Mouse (Mus musculus): ENCODE results near the gene Inka1. TPM values are rescaled to one million over a fixed set of nuclear protein-coding genes. Genes with fewer than 3 reads are reported as not detected.

The Inka1 gene
- polyA plus RNA-seq, 1 experiment from 2014 or later: 189 TPM

GRCm38 (mm10) chr9:108001922-108002770, 16.5 kb upstream of the Inka1 start, which contains the start of gene Ip6k1:
Gene Ip6k1 (plus strand): TSS chr9:108002501.
- DNase-seq (ENCODE audit: low spot score): peak; percentile 99
- peak within 1 kb of the TSS; percentile 97 for H3K27ac ChIP-seq
- no peaks in the 10 kb centered on the region for H3K9me3 ChIP-seq (replicated peaks)
- H3K4me3 ChIP-seq: peak within 1 kb of the TSS; percentile 99
- H3K27me3 ChIP-seq (ENCODE audit: low read depth, poor library complexity, severe bottlenecking): no peaks in the 10 kb centered on the region
- peaks cover 24% of the 10 kb centered on the region for H3K4me1 ChIP-seq
- H3K36me3 ChIP-seq: peaks cover 10% of the 10 kb centered on the region
- WGBS: under 1% methylated on average over 51 of the region's 51 CpGs

GRCm38 (mm10) chr9:107996049-107996448, 10.4 kb upstream of the Inka1 start, which contains the start of gene Gm20662:
Gene Gm20662 (plus strand): TSS chr9:107996349.
- no peak for DNase-seq (ENCODE audit: low spot score)
- no peaks in the 10 kb centered on the region for H3K9me3 ChIP-seq (replicated peaks)
- WGBS: 93% methylated on average over 5 of the region's 5 CpGs
- H3K27me3 ChIP-seq (ENCODE audit: low read depth, poor library complexity, severe bottlenecking): no peaks in the 10 kb centered on the region
- H3K36me3 ChIP-seq: no peaks in the 10 kb centered on the region
- H3K4me3 ChIP-seq: no peak within 1 kb of the TSS
- H3K4me1 ChIP-seq: 0 out of 2 replicates have a peak, but pooled peaks cover 3% of the 10 kb centered on the region
- H3K27ac ChIP-seq: no peak within 1 kb of the TSS

GRCm38 (mm10) chr9:107995513-107995912, 9.8 kb upstream of the Inka1 start:
- H3K4me1 ChIP-seq: 0 out of 2 replicates have a peak, but pooled peaks cover 3% of the 10 kb centered on the region
- H3K4me3 ChIP-seq: no peak overlapping the region
- 95% methylated on average over 21 of the region's 21 CpGs for WGBS
- no peaks in the 10 kb centered on the region for H3K36me3 ChIP-seq
- no peaks in the 10 kb centered on the region for H3K9me3 ChIP-seq (replicated peaks)
- DNase-seq (ENCODE audit: low spot score): no peak
- no peaks in the 10 kb centered on the region for H3K27me3 ChIP-seq (ENCODE audit: low read depth, poor library complexity, severe bottlenecking)
- H3K27ac ChIP-seq: no peak overlapping the region

- H3K36me3 ChIP-seq: no peaks in the 10 kb centered on the region
- no peak overlapping the region for H3K4me3 ChIP-seq
- H3K27ac ChIP-seq: no peak overlapping the region
- no peaks in the 10 kb centered on the region for H3K27me3 ChIP-seq (ENCODE audit: low read depth, poor library complexity, severe bottlenecking)
- no peak for DNase-seq (ENCODE audit: low spot score)
- H3K4me1 ChIP-seq: 0 out of 2 replicates have a peak, but pooled peaks cover 3% of the 10 kb centered on the region
- H3K9me3 ChIP-seq (replicated peaks): no peaks in the 10 kb centered on the region
- WGBS: 57% methylated on average over 2 of the region's 2 CpGs
Observed at GRCm38 (mm10) chr9:107994464-107994863, 8.8 kb upstream of the Inka1 start.

GRCm38 (mm10) chr9:107993013-107993412, 7.3 kb upstream of the Inka1 start:
- no peak overlapping the region for H3K4me3 ChIP-seq
- H3K36me3 ChIP-seq: no peaks in the 10 kb centered on the region
- peaks cover 9% of the 10 kb centered on the region for H3K4me1 ChIP-seq
- no peaks in the 10 kb centered on the region for H3K27me3 ChIP-seq (ENCODE audit: low read depth, poor library complexity, severe bottlenecking)
- 90% methylated on average over 11 of the region's 11 CpGs for WGBS
- H3K9me3 ChIP-seq (replicated peaks): no peaks in the 10 kb centered on the region
- no peak overlapping the region for H3K27ac ChIP-seq
- no peak for DNase-seq (ENCODE audit: low spot score)

GRCm38 (mm10) chr9:107992197-107992596, 6.5 kb upstream of the Inka1 start, which contains the start of gene Cdhr4:
Gene Cdhr4 (plus strand): TSS chr9:107992497.
- Histone ChIP-seq H3K36me3 (no peaks in the 10 kb centered on the region), H3K9me3 (replicated peaks) (no peaks in the 10 kb centered on the region), H3K4me3 (no peak within 1 kb of the TSS), H3K4me1 (peaks cover 11% of the 10 kb centered on the region), H3K27me3 (ENCODE audit: low read depth, poor library complexity, severe bottlenecking) (no peaks in the 10 kb centered on the region), H3K27ac (no peak within 1 kb of the TSS)
- WGBS: 68% methylated on average over 2 of the region's 2 CpGs
- DNase-seq (ENCODE audit: low spot score): no peak

GRCm38 (mm10) chr9:107987950-107988349, 2.3 kb upstream of the Inka1 start:
- Histone ChIP-seq H3K4me1 (peaks cover 43% of the 10 kb centered on the region), H3K9me3 (replicated peaks) (no peaks in the 10 kb centered on the region), H3K36me3 (peaks cover 20% of the 10 kb centered on the region), H3K4me3 (no peak overlapping the region), H3K27me3 (ENCODE audit: low read depth, poor library complexity, severe bottlenecking) (no peaks in the 10 kb centered on the region), H3K27ac (peak overlapping the region; percentile 69; the same call in 1 of the 2 replicates)
- WGBS: 84% methylated on average over 3 of the region's 3 CpGs
- DNase-seq (ENCODE audit: low spot score): no peak

- Histone ChIP-seq H3K27ac (peak overlapping the region; percentile 98), H3K36me3 (peaks cover 24% of the 10 kb centered on the region), H3K27me3 (ENCODE audit: low read depth, poor library complexity, severe bottlenecking) (no peaks in the 10 kb centered on the region), H3K4me3 (peak overlapping the region; percentile 83), H3K9me3 (replicated peaks) (no peaks in the 10 kb centered on the region), H3K4me1 (peaks cover 59% of the 10 kb centered on the region)
- DNase-seq (ENCODE audit: low spot score): peak; percentile 89
- 5% methylated on average over 18 of the region's 18 CpGs for WGBS
Observed at GRCm38 (mm10) chr9:107986376-107986775, 697 bp upstream of the Inka1 start.

- Histone ChIP-seq H3K4me1 (peaks cover 75% of the 10 kb centered on the region), H3K27me3 (ENCODE audit: low read depth, poor library complexity, severe bottlenecking) (no peaks in the 10 kb centered on the region), H3K9me3 (replicated peaks) (no peaks in the 10 kb centered on the region), H3K4me3 (peak overlapping the region; percentile 83), H3K27ac (peak overlapping the region; percentile 98), H3K36me3 (peaks cover 31% of the 10 kb centered on the region)
- WGBS: 43% methylated on average over 9 of the region's 9 CpGs
- DNase-seq (ENCODE audit: low spot score): no peak
Observed at GRCm38 (mm10) chr9:107984754-107985055, 974 bp downstream of the Inka1 start.

GRCm38 (mm10) chr9:107984052-107984753, 1.5 kb downstream of the Inka1 start:
- Histone ChIP-seq H3K27me3 (ENCODE audit: low read depth, poor library complexity, severe bottlenecking) (no peaks in the 10 kb centered on the region), H3K9me3 (replicated peaks) (no peaks in the 10 kb centered on the region), H3K36me3 (peaks cover 34% of the 10 kb centered on the region), H3K4me3 (peak overlapping the region; percentile 83), H3K27ac (peak overlapping the region; percentile 98), H3K4me1 (peaks cover 80% of the 10 kb centered on the region)
- WGBS: 37% methylated on average over 19 of the region's 19 CpGs
- peak; percentile 53 for DNase-seq (ENCODE audit: low spot score)

GRCm38 (mm10) chr9:107983421-107983890, 2.2 kb downstream of the Inka1 start:
- peaks cover 40% of the 10 kb centered on the region for H3K36me3 ChIP-seq
- H3K9me3 ChIP-seq (replicated peaks): no peaks in the 10 kb centered on the region
- H3K4me3 ChIP-seq: peak overlapping the region; percentile 83
- peak; percentile 88 for DNase-seq (ENCODE audit: low spot score)
- peaks cover 86% of the 10 kb centered on the region for H3K4me1 ChIP-seq
- WGBS: 1% methylated on average over 4 of the region's 4 CpGs
- H3K27ac ChIP-seq: peak overlapping the region; percentile 98
- H3K27me3 ChIP-seq (ENCODE audit: low read depth, poor library complexity, severe bottlenecking): no peaks in the 10 kb centered on the region

- H3K4me1 ChIP-seq: peaks cover 83% of the 10 kb centered on the region
- DNase-seq (ENCODE audit: low spot score): peak; percentile 93
- peak within 1 kb of the TSS; percentile 83 for H3K4me3 ChIP-seq
- H3K36me3 ChIP-seq: peaks cover 40% of the 10 kb centered on the region
- WGBS: 16% methylated on average over 14 of the region's 14 CpGs
- no peaks in the 10 kb centered on the region for H3K27me3 ChIP-seq (ENCODE audit: low read depth, poor library complexity, severe bottlenecking)
- H3K9me3 ChIP-seq (replicated peaks): no peaks in the 10 kb centered on the region
- peak within 1 kb of the TSS; percentile 98 for H3K27ac ChIP-seq
Observed at GRCm38 (mm10) chr9:107982681-107983346, 2.9 kb downstream of the Inka1 start, which contains the start of gene Gm20661. Gene Gm20661 (plus strand): TSS chr9:107983058.

Measured in limb, embryonic 10.5 days (tissue).